Mouse (Mus musculus) neural tube, embryonic 12.5 days (tissue): Measurements from ENCODE around the gene Psmb2. TPM values are rescaled to one million over a fixed set of nuclear protein-coding genes. Genes with fewer than 3 reads are reported as not detected.
A peak's percentile ranks its signal among the peaks of the same experiment; 100 is the strongest.

Experiments
- ATAC-seq: fragments of 200-750 bp; cut with Nextera tagmentation; 2 replicates; pipeline ENCODE4 v1.8.0; 2017; ENCODE audit warnings: low read depth, mild to moderate bottlenecking, moderate TSS enrichment, moderate library complexity; ENCODE audit not compliant: low FRiP score
- H3K27ac ChIP-seq: fragments of 300-500 bp; sonication (generic); 2 replicates; pipeline ENCODE4 v1.5.1; 2016
- H3K27me3 ChIP-seq: fragments of 300-500 bp; sonication (generic); replicated peaks from 2 replicates; pipeline ENCODE4 v1.6.1; 2016; ENCODE audit warnings: mild to moderate bottlenecking
- H3K36me3 ChIP-seq: fragments of 300-500 bp; sonication (generic); 2 replicates; pipeline ENCODE4 v1.6.1; 2016; ENCODE audit warnings: mild to moderate bottlenecking
- H3K4me1 ChIP-seq: fragments of 300-500 bp; sonication (generic); 2 replicates; pipeline ENCODE4 v1.6.1; 2016
- H3K4me2 ChIP-seq: fragments of 300-500 bp; sonication (generic); replicated peaks from 2 replicates; pipeline ENCODE4 v1.6.1; 2016; ENCODE audit warnings: mild to moderate bottlenecking
- H3K4me3 ChIP-seq: fragments of 300-500 bp; sonication (generic); 2 replicates; pipeline ENCODE4 v1.5.1; 2016
- H3K9ac ChIP-seq: fragments of 300-500 bp; sonication (generic); 2 replicates; pipeline ENCODE4 v1.6.1; 2016; ENCODE audit warnings: mild to moderate bottlenecking
- H3K9me3 ChIP-seq: fragments of 300-500 bp; sonication (generic); 2 replicates; pipeline ENCODE4 v1.6.1; 2016; ENCODE audit warnings: mild to moderate bottlenecking
- WGBS: fragments of 180-500 bp; shearing (Covaris S2); methylation state at CpG from one replicate; pipeline ENCODE4 v1.1.7; 2016; 5-methylcytosine and 5-hydroxymethylcytosine counted together
- polyA plus RNA-seq: library from polyadenylated mRNA; unstranded; fragments of >200 nt; fragmentation: Nextera tagmentation; extraction: Ambion mirVana; gene quantifications from 2 replicates; pipeline ENCODE4 v1.2.1, GENCODE M21; 2016

The Psmb2 gene
- 448 and 479 TPM in 2 replicates for polyA plus RNA-seq

- Histone ChIP-seq H3K9me3 (no peaks in the 10 kb centered on the region), H3K9ac (peak within 1 kb of the TSS; percentile 97), H3K4me3 (peak within 1 kb of the TSS; percentile 93), H3K4me1 (peaks cover 8% of the 10 kb centered on the region), H3K27ac (no peak within 1 kb of the TSS), H3K27me3 (no peaks in the 10 kb centered on the region), H3K36me3 (peaks cover 3% of the 10 kb centered on the region; the same call in 1 of the 2 replicates), H3K4me2 (peak within 1 kb of the TSS; percentile 91)
- ATAC-seq = peak; percentile 95
- 3% methylated on average over 48 of the region's 48 CpGs for WGBS
These were observed at the start of gene Psmb2 for GRCm38 (mm10) chr4:126677054-126678003. TSS of gene Psmb2 (plus strand) at chr4:126677630.

GRCm38 (mm10) chr4:126631922-126632321 lies 45.5 kb upstream of the Psmb2 start:
- Histone ChIP-seq H3K9me3 (no peaks in the 10 kb centered on the region), H3K4me2 (no peak overlapping the region), H3K4me1 (peaks cover 6% of the 10 kb centered on the region), H3K4me3 (no peak overlapping the region), H3K27me3 (no peaks in the 10 kb centered on the region; the same call in 1 of the 2 replicates), H3K9ac (no peak overlapping the region), H3K27ac (no peak overlapping the region), H3K36me3 (no peaks in the 10 kb centered on the region)
- ATAC-seq = no peak
- WGBS = 51% methylated on average over 2 of the region's 2 CpGs

- ATAC-seq = no peak
These were observed 44.8 kb upstream of the Psmb2 start for GRCm38 (mm10) chr4:126632668-126633067.

GRCm38 (mm10) chr4:126636330-126636729 lies 41.1 kb upstream of the Psmb2 start:
- no peaks in the 10 kb centered on the region for H3K36me3 ChIP-seq
- H3K4me1 ChIP-seq = no peaks in the 10 kb centered on the region
- no peak overlapping the region for H3K4me3 ChIP-seq
- peak overlapping the region; percentile 24; the same call in 1 of the 2 replicates for H3K4me2 ChIP-seq
- no peak for ATAC-seq
- H3K27ac ChIP-seq = no peak overlapping the region
- H3K9me3 ChIP-seq = no peaks in the 10 kb centered on the region
- no peaks in the 10 kb centered on the region; the same call in none of the 2 replicates for H3K27me3 ChIP-seq
- no peak overlapping the region for H3K9ac ChIP-seq
- 26% methylated on average over 11 of the region's 11 CpGs for WGBS

More at GRCm38 (mm10) chr4:126632668-126633067, 44.8 kb upstream of the Psmb2 start:
- H3K4me1 ChIP-seq = no peaks in the 10 kb centered on the region
- H3K27ac ChIP-seq = no peak overlapping the region
- no peaks in the 10 kb centered on the region for H3K9me3 ChIP-seq
- H3K9ac ChIP-seq = no peak overlapping the region
- WGBS = 70% methylated on average over 3 of the region's 3 CpGs
- H3K27me3 ChIP-seq = no peaks in the 10 kb centered on the region; the same call in none of the 2 replicates
- no peaks in the 10 kb centered on the region for H3K36me3 ChIP-seq
- no peak overlapping the region for H3K4me2 ChIP-seq
- no peak overlapping the region for H3K4me3 ChIP-seq

GRCm38 (mm10) chr4:126637446-126637845 lies 40.0 kb upstream of the Psmb2 start:
- no peak overlapping the region for H3K4me3 ChIP-seq
- no peak overlapping the region for H3K27ac ChIP-seq
- H3K4me1 ChIP-seq = no peaks in the 10 kb centered on the region
- H3K36me3 ChIP-seq = no peaks in the 10 kb centered on the region
- H3K9me3 ChIP-seq = no peaks in the 10 kb centered on the region
- no peak overlapping the region for H3K4me2 ChIP-seq
- H3K9ac ChIP-seq = no peak overlapping the region
- ATAC-seq = no peak
- no peaks in the 10 kb centered on the region; the same call in none of the 2 replicates for H3K27me3 ChIP-seq
- WGBS = 81% methylated on average over 4 of the region's 4 CpGs

- H3K27me3 ChIP-seq = no peaks in the 10 kb centered on the region; the same call in none of the 2 replicates
These were observed 38.1 kb upstream of the Psmb2 start for GRCm38 (mm10) chr4:126639339-126639738.

GRCm38 (mm10) chr4:126641901-126642300 lies 35.5 kb upstream of the Psmb2 start:
- H3K9me3 ChIP-seq = no peaks in the 10 kb centered on the region
- WGBS = 37% methylated on average over 9 of the region's 9 CpGs
- H3K27ac ChIP-seq = no peak overlapping the region
- H3K36me3 ChIP-seq = no peaks in the 10 kb centered on the region
- no peak overlapping the region for H3K9ac ChIP-seq
- no peaks in the 10 kb centered on the region; the same call in 1 of the 2 replicates for H3K27me3 ChIP-seq
- H3K4me3 ChIP-seq = no peak overlapping the region
- H3K4me2 ChIP-seq = no peak overlapping the region
- H3K4me1 ChIP-seq = peaks cover 3% of the 10 kb centered on the region; the same call in 1 of the 2 replicates
- no peak for ATAC-seq

More at GRCm38 (mm10) chr4:126639339-126639738, 38.1 kb upstream of the Psmb2 start:
- no peak overlapping the region for H3K4me3 ChIP-seq
- no peaks in the 10 kb centered on the region for H3K36me3 ChIP-seq
- 71% methylated on average over 7 of the region's 7 CpGs for WGBS
- no peak overlapping the region for H3K9ac ChIP-seq
- H3K9me3 ChIP-seq = no peaks in the 10 kb centered on the region
- no peak overlapping the region for H3K4me2 ChIP-seq
- H3K4me1 ChIP-seq = peaks cover under 1% of the 10 kb centered on the region; the same call in 1 of the 2 replicates
- no peak for ATAC-seq
- H3K27ac ChIP-seq = no peak overlapping the region

GRCm38 (mm10) chr4:126643815-126644214 lies 33.6 kb upstream of the Psmb2 start:
- Histone ChIP-seq H3K4me2 (no peak overlapping the region), H3K27me3 (no peaks in the 10 kb centered on the region), H3K4me3 (no peak overlapping the region), H3K9me3 (no peaks in the 10 kb centered on the region), H3K36me3 (no peaks in the 10 kb centered on the region), H3K4me1 (peaks cover 7% of the 10 kb centered on the region; the same call in 1 of the 2 replicates), H3K9ac (no peak overlapping the region), H3K27ac (no peak overlapping the region)
- 72% methylated on average over 4 of the region's 4 CpGs for WGBS
- no peak for ATAC-seq

- Histone ChIP-seq H3K9me3 (no peaks in the 10 kb centered on the region), H3K9ac (no peak overlapping the region), H3K4me2 (no peak overlapping the region), H3K36me3 (no peaks in the 10 kb centered on the region), H3K4me3 (no peak overlapping the region), H3K27me3 (no peaks in the 10 kb centered on the region), H3K27ac (no peak overlapping the region), H3K4me1 (peaks cover 7% of the 10 kb centered on the region; the same call in 1 of the 2 replicates)
- WGBS = 72% methylated on average over 10 of the region's 10 CpGs
- no peak for ATAC-seq
These were observed 33.0 kb upstream of the Psmb2 start for GRCm38 (mm10) chr4:126644333-126644963.

GRCm38 (mm10) chr4:126647996-126648910 lies 29.2 kb upstream of the Psmb2 start:
- ATAC-seq = no peak
- Histone ChIP-seq H3K9ac (no peak overlapping the region), H3K27ac (no peak overlapping the region), H3K9me3 (no peaks in the 10 kb centered on the region), H3K36me3 (no peaks in the 10 kb centered on the region), H3K4me1 (peaks cover 7% of the 10 kb centered on the region; the same call in 1 of the 2 replicates), H3K4me3 (no peak overlapping the region), H3K4me2 (no peak overlapping the region), H3K27me3 (no peaks in the 10 kb centered on the region)
- WGBS = 45% methylated on average over 24 of the region's 24 CpGs

GRCm38 (mm10) chr4:126653148-126653547 lies 24.3 kb upstream of the Psmb2 start:
- H3K4me2 ChIP-seq = no peak overlapping the region
- H3K27me3 ChIP-seq = no peaks in the 10 kb centered on the region
- no peak overlapping the region for H3K4me3 ChIP-seq
- peaks cover 3% of the 10 kb centered on the region; the same call in 1 of the 2 replicates for H3K4me1 ChIP-seq
- no peak overlapping the region for H3K27ac ChIP-seq
- no peaks in the 10 kb centered on the region for H3K36me3 ChIP-seq
- no peaks in the 10 kb centered on the region for H3K9me3 ChIP-seq
- H3K9ac ChIP-seq = no peak overlapping the region
- ATAC-seq = no peak
- WGBS = 84% methylated on average over 5 of the region's 5 CpGs
